Mouse (Mus musculus): Measurements from ENCODE around the gene Tex22.

GRCm38 (mm10) chr12:113068002-113068401 is 6.3 kb upstream of the Tex22 start:
- no peak for TF ChIP-seq POLR2A (IDR thresholded peaks at IDR 0.05; ENCODE audit: extremely low read depth, insufficient read depth, low read length)
- TF ChIP-seq CTCF (IDR thresholded peaks at IDR 0.05; ENCODE audit: low read depth, low read length), result no peak

Data from liver, adult 2 months (tissue).